Mouse (Mus musculus) liver, embryonic 14.5 days (tissue): ENCODE measurements around the gene Zic4.

ENCODE experiments used
- CTCF ChIP-seq: IDR thresholded peaks from 2 replicates; pipeline ENCODE4 v1.5.1; 2016; ENCODE audit warnings: antibody characterized with exemption, low read depth, control low read depth
- EP300 ChIP-seq: IDR thresholded peaks from 2 replicates; pipeline ENCODE4 v1.6.1; 2016; ENCODE audit warnings: antibody characterized with exemption, low read depth

DNA sequence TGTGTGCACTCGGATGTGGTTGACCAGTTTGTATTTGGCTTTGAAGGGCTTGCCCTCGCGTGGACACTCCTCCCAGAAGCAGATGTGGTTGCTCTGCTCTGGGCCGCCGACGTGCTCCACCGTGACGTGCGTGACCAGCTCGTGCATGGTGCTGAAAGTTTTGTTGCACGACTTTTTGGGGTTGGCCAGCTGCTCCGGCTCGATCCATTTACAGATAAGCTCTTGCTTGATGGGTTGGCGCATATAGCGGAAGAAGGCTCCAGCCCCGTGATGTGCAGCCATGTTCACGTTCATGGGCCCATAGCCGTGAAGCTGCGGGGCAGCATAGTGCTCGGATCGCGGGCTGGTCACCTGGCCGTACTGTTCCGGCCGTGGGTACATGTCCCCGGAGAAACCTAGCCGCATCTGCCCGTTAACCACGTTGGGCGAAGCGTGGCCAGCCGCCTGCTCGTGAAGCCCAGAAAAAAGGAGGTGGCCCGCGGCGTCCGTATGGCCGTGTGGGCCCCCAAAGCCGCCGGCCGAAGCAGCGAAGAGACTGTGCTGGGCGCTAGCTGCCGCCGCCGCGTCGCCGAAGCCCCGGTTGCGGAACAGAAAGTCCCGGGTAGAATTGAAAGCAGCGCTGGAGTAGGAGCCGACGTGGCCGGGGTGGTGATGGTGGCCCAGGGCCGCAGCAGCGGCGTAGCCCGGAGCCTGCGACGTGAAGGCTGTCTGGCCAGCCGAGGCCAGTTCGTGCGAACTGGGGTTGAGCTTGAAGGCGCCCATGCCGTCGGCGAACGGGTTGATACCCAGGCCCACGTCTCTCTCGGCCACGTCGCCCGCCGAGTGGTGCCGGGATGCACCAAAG is 2.1 kb downstream of the Zic4 start:
- TF ChIP-seq CTCF (no peak), EP300 (no peak)
